ENCODE assay signal across 7 mouse cellular contexts in genomic region chr17:34645831-34646511, GRCm38 (mm10). TPM values are rescaled to one million over a fixed set of nuclear protein-coding genes. Genes with fewer than 3 reads are reported as not detected.
A peak's percentile ranks its signal among the peaks of the same experiment; 100 is the strongest.
DNase-seq lines count a peak whose midpoint lies in the region; ATAC-seq lines count a peak whose summit lies in the region.

No protein-coding gene starts in this region.

- no peaks in the 10 kb centered on the region for H3K27me3 ChIP-seq in heart, embryonic 15.5 days
- no peaks in the 10 kb centered on the region for H3K27me3 ChIP-seq in midbrain, embryonic 16.5 days (ENCODE audit: control insufficient read depth, insufficient read depth, low read depth, low read length)

- H3K4me2 ChIP-seq in heart, embryonic 15.5 days = peak overlapping the region; percentile 84
- peak overlapping the region; percentile 45; the same call in 1 of the 2 replicates for H3K4me2 ChIP-seq in midbrain, embryonic 16.5 days (ENCODE audit: low read length)

- H3K4me3 ChIP-seq in heart, embryonic 15.5 days = no peak overlapping the region
- no peak overlapping the region for H3K4me3 ChIP-seq in midbrain, embryonic 16.5 days (ENCODE audit: low read depth, low read length)

- DNase-seq in kidney, postnatal 10 days = peak; percentile 46
- DNase-seq in kidney, postnatal 36 days = no peak
- DNase-seq in cerebellum, postnatal 10 days = peak; percentile 48 to 56
- DNase-seq in yolk sac, embryonic 10.5 days (ENCODE audit: low spot score) = no peak
- DNase-seq in thymus, postnatal 25 days = no peak

- peaks cover 34% of the 10 kb centered on the region for H3K4me1 ChIP-seq in heart, embryonic 15.5 days (replicated peaks)
- H3K4me1 ChIP-seq in midbrain, embryonic 16.5 days (ENCODE audit: control insufficient read depth, insufficient read depth, low read length) = peaks cover 29% of the 10 kb centered on the region

- no peak overlapping the region for H3K27ac ChIP-seq in heart, embryonic 15.5 days
- H3K27ac ChIP-seq in midbrain, embryonic 16.5 days (ENCODE audit: low read length) = no peak overlapping the region

- 78% methylated on average over 30 of the region's 30 CpGs for WGBS in heart, embryonic 15.5 days
- 88% methylated on average over 30 of the region's 30 CpGs for WGBS in midbrain, embryonic 16.5 days

- no peak overlapping the region for H3K9ac ChIP-seq in heart, embryonic 15.5 days
- no peak overlapping the region for H3K9ac ChIP-seq in midbrain, embryonic 16.5 days (ENCODE audit: low read depth, low read length)

- no peaks in the 10 kb centered on the region for H3K9me3 ChIP-seq in heart, embryonic 15.5 days (replicated peaks)
- no peaks in the 10 kb centered on the region for H3K9me3 ChIP-seq in midbrain, embryonic 16.5 days (replicated peaks; ENCODE audit: control insufficient read depth, low read length, poor library complexity, severe bottlenecking)

- no peak for ATAC-seq in heart, embryonic 15.5 days (replicated peaks; ENCODE audit: insufficient number of reproducible peaks, insufficient read depth, low FRiP score, low read depth)
- ATAC-seq in midbrain, embryonic 16.5 days = no peak

- H3K36me3 ChIP-seq in heart, embryonic 15.5 days = peaks cover 18% of the 10 kb centered on the region
- H3K36me3 ChIP-seq in midbrain, embryonic 16.5 days (ENCODE audit: control insufficient read depth, insufficient read depth, low read length) = peaks cover 19% of the 10 kb centered on the region

RNA-seq across cellular contexts. Expression of gene Atf6b, which starts 1.0 kb away (rescaled TPM):
- 39.6 and 54.5 TPM in 2 replicates for polyA plus RNA-seq in heart, embryonic 15.5 days (2015; fragmentation: Nextera tagmentation; extraction: Ambion mirVana)
- polyA plus RNA-seq in midbrain, embryonic 16.5 days (2015; fragmentation: Nextera tagmentation; extraction: Ambion mirVana) = 119 and 123 TPM in 2 replicates

RNA-seq across cellular contexts. Expression of gene Fkbpl, which starts 1.4 kb away (rescaled TPM):
- polyA plus RNA-seq in heart, embryonic 15.5 days (2015; fragmentation: Nextera tagmentation; extraction: Ambion mirVana) = 10.7 and 12.9 TPM in 2 replicates
- 15.4 and 17.9 TPM in 2 replicates for polyA plus RNA-seq in midbrain, embryonic 16.5 days (2015; fragmentation: Nextera tagmentation; extraction: Ambion mirVana)

RNA-seq across cellular contexts. Expression of gene Prrt1, which starts 16.6 kb away (rescaled TPM):
- polyA plus RNA-seq in heart, embryonic 15.5 days (2015; fragmentation: Nextera tagmentation; extraction: Ambion mirVana) = 0.42 and 1.2 TPM in 2 replicates
- 10.3 and 11.5 TPM in 2 replicates for polyA plus RNA-seq in midbrain, embryonic 16.5 days (2015; fragmentation: Nextera tagmentation; extraction: Ambion mirVana)

RNA-seq across cellular contexts. Expression of gene Ppt2, which starts 17.7 kb away (rescaled TPM):
- polyA plus RNA-seq in heart, embryonic 15.5 days (2015; fragmentation: Nextera tagmentation; extraction: Ambion mirVana) = 22.9 and 24.8 TPM in 2 replicates
- 19.9 and 21.0 TPM in 2 replicates for polyA plus RNA-seq in midbrain, embryonic 16.5 days (2015; fragmentation: Nextera tagmentation; extraction: Ambion mirVana)

RNA-seq across cellular contexts. Expression of gene Tnxb, which starts 24.4 kb away (rescaled TPM):
- 2.3 and 3.2 TPM in 2 replicates for polyA plus RNA-seq in heart, embryonic 15.5 days (2015; fragmentation: Nextera tagmentation; extraction: Ambion mirVana)
- polyA plus RNA-seq in midbrain, embryonic 16.5 days (2015; fragmentation: Nextera tagmentation; extraction: Ambion mirVana) = 0.14 and 0.15 TPM in 2 replicates

Comparison
In these comparisons a context has a peak if more than half of its experiments do, and no peak if none do; other contexts are left out.
1. DNase-seq: peak in kidney, postnatal 10 days (single experiment) and cerebellum, postnatal 10 days (2 of 2); none in kidney, postnatal 36 days (0 of 2), yolk sac, embryonic 10.5 days (single experiment) and thymus, postnatal 25 days (single experiment).